Mouse (Mus musculus): ENCODE measurements at regions not wholly inside any gene's neighbourhood (a gene's known extent, or its start where the extent isn't known, plus 50 kb on each side); places are given as distances from the start of the nearest gene placed in this dataset.
A peak's percentile ranks its signal among the peaks of the same experiment; 100 is the strongest.

GRCm38 (mm10) chr12:26654251-26654650, 185.2 kb downstream of the Cmpk2 start:
- TF ChIP-seq JUN (IDR thresholded peaks at IDR 0.05; ENCODE audit: insufficient read depth, low read depth, low read length) (no peak), UBTF (IDR thresholded peaks at IDR 0.05; ENCODE audit: low read depth, low read length) (no peak)
- dilution Hi-C loops (cut with MboI; ENCODE audit: extremely low pct_ligation_motif_present, extremely low pct_unique_long_range_greater_than_20kb, low sequenced_read_pairs) (no loop called here), in situ Hi-C loops (cut with MboI; ENCODE audit: low pct_ligation_motif_present, low pct_unique_long_range_greater_than_20kb, low sequenced_read_pairs) (no loop called here)
- Histone ChIP-seq H3K9ac (ENCODE audit: insufficient read depth, low read depth) (no peak overlapping the region), H3K79me2 (replicated peaks; ENCODE audit: control insufficient read depth, extremely low read depth, insufficient read depth, poor library complexity, severe bottlenecking) (no peaks in the 10 kb centered on the region), H3K27ac (ENCODE audit: insufficient read depth, low read depth) (no peak overlapping the region), H3K36me3 (replicated peaks in 1 of 2; ENCODE audit: control insufficient read depth in 1 of 2, insufficient read depth in 1 of 2, low read length in 1 of 2) (no peaks in the 10 kb centered on the region), H3K4me1 (ENCODE audit: control insufficient read depth in 1 of 2, insufficient read depth in 2 of 2) (peaks cover 0 to 20% of the 10 kb centered on the region in 2 experiments; a peak in 2 of 4 replicates), H3K4me2 (ENCODE audit: insufficient read depth, low read depth, poor library complexity, severe bottlenecking) (no peak overlapping the region), H3K9me3 (replicated peaks; ENCODE audit: low read length) (no peaks in the 10 kb centered on the region), H3K4me3 (replicated peaks in 1 of 3; ENCODE audit: low read depth in 2 of 3, low read length in 2 of 3, poor library complexity in 1 of 3) (no peak overlapping the region), H3K27me3 (replicated peaks) (no peaks in the 10 kb centered on the region)
- DNase-seq (ENCODE audit: extremely low read depth): peak; percentile 65

- peaks cover 0 to 20% of the 10 kb centered on the region in 2 experiments; a peak in 2 of 4 replicates for H3K4me1 ChIP-seq (ENCODE audit: control insufficient read depth in 1 of 2, insufficient read depth in 2 of 2)
- H3K27me3 ChIP-seq (replicated peaks): no peaks in the 10 kb centered on the region
Measured at GRCm38 (mm10) chr12:26653781-26654180, 184.8 kb downstream of the Cmpk2 start.

GRCm38 (mm10) chr12:26646141-26646540, 177.1 kb downstream of the Cmpk2 start:
- no peak for TF ChIP-seq ZKSCAN1 (IDR thresholded peaks at IDR 0.05; ENCODE audit: borderline replicate concordance, low read depth, low read length)
- no peak for TF ChIP-seq CHD2 (IDR thresholded peaks at IDR 0.05; ENCODE audit: low read length)
- no peak for TF ChIP-seq GABPA (IDR thresholded peaks at IDR 0.05; ENCODE audit: insufficient replicate concordance, low read depth, low read length)
- Histone ChIP-seq H3K9ac (ENCODE audit: insufficient read depth, low read depth) (no peak overlapping the region), H3K27me3 (replicated peaks) (no peaks in the 10 kb centered on the region), H3K4me3 (replicated peaks in 1 of 3; ENCODE audit: low read depth in 2 of 3, low read length in 2 of 3, poor library complexity in 1 of 3) (no peak overlapping the region), H3K36me3 (replicated peaks in 1 of 2; ENCODE audit: control insufficient read depth in 1 of 2, insufficient read depth in 1 of 2, low read length in 1 of 2) (no peaks in the 10 kb centered on the region), H3K9me3 (replicated peaks; ENCODE audit: low read length) (no peaks in the 10 kb centered on the region), H3K79me2 (replicated peaks; ENCODE audit: control insufficient read depth, extremely low read depth, insufficient read depth, poor library complexity, severe bottlenecking) (no peaks in the 10 kb centered on the region), H3K4me2 (ENCODE audit: insufficient read depth, low read depth, poor library complexity, severe bottlenecking) (no peak overlapping the region), H3K27ac (ENCODE audit: insufficient read depth, low read depth) (no peak overlapping the region), H3K4me1 (ENCODE audit: control insufficient read depth in 1 of 2, insufficient read depth in 2 of 2) (no peaks in the 10 kb centered on the region)
- in situ Hi-C loops (cut with MboI; ENCODE audit: low pct_ligation_motif_present, low pct_unique_long_range_greater_than_20kb, low sequenced_read_pairs): no loop called here
- dilution Hi-C loops (cut with MboI; ENCODE audit: extremely low pct_ligation_motif_present, extremely low pct_unique_long_range_greater_than_20kb, low sequenced_read_pairs): no loop called here
- DNase-seq (ENCODE audit: extremely low read depth): no peak

More at GRCm38 (mm10) chr12:26653781-26654180, 184.8 kb downstream of the Cmpk2 start:
- no peak overlapping the region for H3K27ac ChIP-seq (ENCODE audit: insufficient read depth, low read depth)
- no peak overlapping the region for H3K4me3 ChIP-seq (replicated peaks in 1 of 3; ENCODE audit: low read depth in 2 of 3, low read length in 2 of 3, poor library complexity in 1 of 3)
- H3K4me2 ChIP-seq (ENCODE audit: insufficient read depth, low read depth, poor library complexity, severe bottlenecking): no peak overlapping the region
- dilution Hi-C loops (cut with MboI; ENCODE audit: extremely low pct_ligation_motif_present, extremely low pct_unique_long_range_greater_than_20kb, low sequenced_read_pairs) (no loop called here), in situ Hi-C loops (cut with MboI; ENCODE audit: low pct_ligation_motif_present, low pct_unique_long_range_greater_than_20kb, low sequenced_read_pairs) (no loop called here)
- no peaks in the 10 kb centered on the region for H3K9me3 ChIP-seq (replicated peaks; ENCODE audit: low read length)
- TF ChIP-seq ZC3H11A (IDR thresholded peaks at IDR 0.05; ENCODE audit: low read depth, low read length): no peak
- no peak for TF ChIP-seq NRF1 (IDR thresholded peaks at IDR 0.05; ENCODE audit: low read depth, low read length)
- no peak for TF ChIP-seq CTCF (conservative IDR thresholded peaks at IDR 0.05 in 1 of 2, IDR thresholded peaks at IDR 0.05 in 1 of 2; ENCODE audit: low read depth in 2 of 2, low read length in 2 of 2)
- no peak for TF ChIP-seq BHLHE40 (IDR thresholded peaks at IDR 0.05; ENCODE audit: low read depth, low read length)
- no peak for TF ChIP-seq GABPA (IDR thresholded peaks at IDR 0.05; ENCODE audit: insufficient replicate concordance, low read depth, low read length)
- no peak for TF ChIP-seq E2F4 (IDR thresholded peaks at IDR 0.05; ENCODE audit: insufficient replicate concordance, low read depth, low read length)
- TF ChIP-seq CHD2 (IDR thresholded peaks at IDR 0.05; ENCODE audit: low read length): no peak
- no peak for TF ChIP-seq ZNF384 (IDR thresholded peaks at IDR 0.05; ENCODE audit: low read depth, low read length)
- TF ChIP-seq MAZ (IDR thresholded peaks at IDR 0.05; ENCODE audit: low read depth, low read length): no peak
- TF ChIP-seq POLR2AphosphoS2 (IDR thresholded peaks at IDR 0.05; ENCODE audit: low read depth, low read length): no peak
- no peak for TF ChIP-seq UBTF (IDR thresholded peaks at IDR 0.05; ENCODE audit: low read depth, low read length)
- TF ChIP-seq USF1 (IDR thresholded peaks at IDR 0.05; ENCODE audit: low read depth, low read length): no peak
- no peak for TF ChIP-seq NELFE (IDR thresholded peaks at IDR 0.05; ENCODE audit: low read depth, low read length)
- TF ChIP-seq TBP (conservative IDR thresholded peaks at IDR 0.05; ENCODE audit: low read depth, low read length): no peak
- no peak for TF ChIP-seq RCOR1 (conservative IDR thresholded peaks at IDR 0.05; ENCODE audit: low read depth, low read length)
- TF ChIP-seq MXI1 (IDR thresholded peaks at IDR 0.05; ENCODE audit: low read depth, low read length): no peak
- TF ChIP-seq SIN3A (IDR thresholded peaks at IDR 0.05; ENCODE audit: low read length): no peak
- DNase-seq (ENCODE audit: extremely low read depth): no peak
- no peaks in the 10 kb centered on the region for H3K36me3 ChIP-seq (replicated peaks in 1 of 2; ENCODE audit: control insufficient read depth in 1 of 2, insufficient read depth in 1 of 2, low read length in 1 of 2)
- no peak overlapping the region for H3K9ac ChIP-seq (ENCODE audit: insufficient read depth, low read depth)
- H3K79me2 ChIP-seq (replicated peaks; ENCODE audit: control insufficient read depth, extremely low read depth, insufficient read depth, poor library complexity, severe bottlenecking): no peaks in the 10 kb centered on the region
